Mouse (Mus musculus) retina, postnatal 1 day (tissue): ENCODE measurements at regions not wholly inside any gene's neighbourhood (a gene's known extent, or its start where the extent isn't known, plus 50 kb on each side); places are given as distances from the start of the nearest gene placed in this dataset.

ENCODE experiments used
- DNase-seq: peaks from one replicate; pipeline ENCODE4 v3.0.0-alpha.2; 2012

GRCm38 (mm10) chr7:68428946-68429345, 155.3 kb downstream of the Fam169b start:
- DNase-seq, result no peak

GRCm38 (mm10) chr7:68415890-68416289, 142.3 kb downstream of the Fam169b start:
- DNase-seq, result no peak

- DNase-seq, result no peak
Observed at GRCm38 (mm10) chr7:68412786-68413185, 139.1 kb downstream of the Fam169b start.
